Mouse (Mus musculus): Measurements from ENCODE around the gene Fau. TPM values are rescaled to one million over a fixed set of nuclear protein-coding genes. Genes with fewer than 3 reads are reported as not detected.
A peak's percentile ranks its signal among the peaks of the same experiment; 100 is the strongest.

Gene Fau
- polyA plus RNA-seq, 1 experiment from 2014 or later = 882 TPM

GRCm38 (mm10) chr19:6023059-6023458 is 34.6 kb upstream of the Fau start:
- Histone ChIP-seq H3K9ac (ENCODE audit: low read depth, low read length) (no peak overlapping the region), H3K4me1 (ENCODE audit: control insufficient read depth, insufficient read depth, low read length) (no peaks in the 10 kb centered on the region), H3K9me3 (ENCODE audit: control insufficient read depth, low read length) (no peaks in the 10 kb centered on the region), H3K4me2 (ENCODE audit: low read depth, low read length) (no peak overlapping the region), H3K36me3 (ENCODE audit: control insufficient read depth, insufficient read depth, low read length) (no peaks in the 10 kb centered on the region), H3K27me3 (replicated peaks; ENCODE audit: control insufficient read depth, insufficient read depth, low read length) (no peaks in the 10 kb centered on the region), H3K4me3 (ENCODE audit: low read length) (no peak overlapping the region), H3K27ac (ENCODE audit: low read length) (no peak overlapping the region)
- ATAC-seq = no peak
- 63% methylated on average over 8 of the region's 8 CpGs for WGBS

- Histone ChIP-seq H3K27ac (ENCODE audit: low read length) (no peak overlapping the region), H3K4me1 (ENCODE audit: control insufficient read depth, insufficient read depth, low read length) (no peaks in the 10 kb centered on the region), H3K9me3 (ENCODE audit: control insufficient read depth, low read length) (no peaks in the 10 kb centered on the region), H3K4me3 (ENCODE audit: low read length) (no peak overlapping the region), H3K36me3 (ENCODE audit: control insufficient read depth, insufficient read depth, low read length) (no peaks in the 10 kb centered on the region), H3K4me2 (ENCODE audit: low read depth, low read length) (no peak overlapping the region), H3K27me3 (replicated peaks; ENCODE audit: control insufficient read depth, insufficient read depth, low read length) (no peaks in the 10 kb centered on the region), H3K9ac (ENCODE audit: low read depth, low read length) (no peak overlapping the region)
- no peak for ATAC-seq
- WGBS = 85% methylated on average over 7 of the region's 7 CpGs
Observed at GRCm38 (mm10) chr19:6023930-6024329, 33.7 kb upstream of the Fau start.

GRCm38 (mm10) chr19:6028991-6029390 is 28.7 kb upstream of the Fau start:
- Histone ChIP-seq H3K9me3 (ENCODE audit: control insufficient read depth, low read length) (no peaks in the 10 kb centered on the region), H3K4me1 (ENCODE audit: control insufficient read depth, insufficient read depth, low read length) (no peaks in the 10 kb centered on the region), H3K4me2 (ENCODE audit: low read depth, low read length) (no peak overlapping the region), H3K27ac (ENCODE audit: low read length) (no peak overlapping the region), H3K27me3 (replicated peaks; ENCODE audit: control insufficient read depth, insufficient read depth, low read length) (no peaks in the 10 kb centered on the region), H3K4me3 (ENCODE audit: low read length) (no peak overlapping the region), H3K36me3 (ENCODE audit: control insufficient read depth, insufficient read depth, low read length) (no peaks in the 10 kb centered on the region), H3K9ac (ENCODE audit: low read depth, low read length) (no peak overlapping the region)
- 74% methylated on average over 6 of the region's 6 CpGs for WGBS
- ATAC-seq = no peak

- ATAC-seq = no peak
- Histone ChIP-seq H3K27ac (ENCODE audit: low read length) (no peak overlapping the region), H3K4me2 (ENCODE audit: low read depth, low read length) (no peak overlapping the region), H3K27me3 (replicated peaks; ENCODE audit: control insufficient read depth, insufficient read depth, low read length) (no peaks in the 10 kb centered on the region), H3K9me3 (ENCODE audit: control insufficient read depth, low read length) (no peaks in the 10 kb centered on the region), H3K9ac (ENCODE audit: low read depth, low read length) (no peak overlapping the region), H3K4me3 (ENCODE audit: low read length) (no peak overlapping the region), H3K36me3 (ENCODE audit: control insufficient read depth, insufficient read depth, low read length) (no peaks in the 10 kb centered on the region), H3K4me1 (ENCODE audit: control insufficient read depth, insufficient read depth, low read length) (no peaks in the 10 kb centered on the region)
- WGBS = 80% methylated on average over 9 of the region's 9 CpGs
Observed at GRCm38 (mm10) chr19:6029426-6029825, 28.2 kb upstream of the Fau start.

- Histone ChIP-seq H3K27me3 (replicated peaks; ENCODE audit: control insufficient read depth, insufficient read depth, low read length) (no peaks in the 10 kb centered on the region), H3K4me1 (ENCODE audit: control insufficient read depth, insufficient read depth, low read length) (no peaks in the 10 kb centered on the region), H3K27ac (ENCODE audit: low read length) (no peak overlapping the region), H3K4me3 (ENCODE audit: low read length) (no peak overlapping the region), H3K36me3 (ENCODE audit: control insufficient read depth, insufficient read depth, low read length) (no peaks in the 10 kb centered on the region), H3K9ac (ENCODE audit: low read depth, low read length) (no peak overlapping the region), H3K9me3 (ENCODE audit: control insufficient read depth, low read length) (no peaks in the 10 kb centered on the region), H3K4me2 (ENCODE audit: low read depth, low read length) (no peak overlapping the region)
- no peak for ATAC-seq
- 71% methylated on average over 14 of the region's 14 CpGs for WGBS
Observed at GRCm38 (mm10) chr19:6030520-6031280, 26.9 kb upstream of the Fau start.

- H3K9ac ChIP-seq (ENCODE audit: low read depth, low read length) = no peak overlapping the region
- ATAC-seq = peak; percentile 36; the same call in 1 of the 2 replicates
Observed at GRCm38 (mm10) chr19:6035966-6036585, 21.6 kb upstream of the Fau start.

GRCm38 (mm10) chr19:6037695-6038094 is 19.9 kb upstream of the Fau start:
- no peaks in the 10 kb centered on the region for H3K9me3 ChIP-seq (ENCODE audit: control insufficient read depth, low read length)
- no peak overlapping the region for H3K9ac ChIP-seq (ENCODE audit: low read depth, low read length)
- ATAC-seq = no peak
- H3K27ac ChIP-seq (ENCODE audit: low read length) = no peak overlapping the region
- no peak overlapping the region for H3K4me3 ChIP-seq (ENCODE audit: low read length)
- H3K4me2 ChIP-seq (ENCODE audit: low read depth, low read length) = no peak overlapping the region
- H3K4me1 ChIP-seq (ENCODE audit: control insufficient read depth, insufficient read depth, low read length) = no peaks in the 10 kb centered on the region
- H3K36me3 ChIP-seq (ENCODE audit: control insufficient read depth, insufficient read depth, low read length) = no peaks in the 10 kb centered on the region
- no peaks in the 10 kb centered on the region for H3K27me3 ChIP-seq (replicated peaks; ENCODE audit: control insufficient read depth, insufficient read depth, low read length)

More at GRCm38 (mm10) chr19:6035966-6036585, 21.6 kb upstream of the Fau start:
- WGBS = 65% methylated on average over 9 of the region's 9 CpGs
- H3K36me3 ChIP-seq (ENCODE audit: control insufficient read depth, insufficient read depth, low read length) = no peaks in the 10 kb centered on the region
- no peak overlapping the region for H3K4me3 ChIP-seq (ENCODE audit: low read length)
- no peak overlapping the region for H3K27ac ChIP-seq (ENCODE audit: low read length)
- H3K27me3 ChIP-seq (replicated peaks; ENCODE audit: control insufficient read depth, insufficient read depth, low read length) = no peaks in the 10 kb centered on the region
- H3K4me1 ChIP-seq (ENCODE audit: control insufficient read depth, insufficient read depth, low read length) = no peaks in the 10 kb centered on the region
- H3K9me3 ChIP-seq (ENCODE audit: control insufficient read depth, low read length) = no peaks in the 10 kb centered on the region
- no peak overlapping the region for H3K4me2 ChIP-seq (ENCODE audit: low read depth, low read length)

GRCm38 (mm10) chr19:6038326-6038725 is 19.3 kb upstream of the Fau start:
- Histone ChIP-seq H3K9ac (ENCODE audit: low read depth, low read length) (no peak overlapping the region), H3K27ac (ENCODE audit: low read length) (no peak overlapping the region), H3K4me2 (ENCODE audit: low read depth, low read length) (no peak overlapping the region), H3K9me3 (ENCODE audit: control insufficient read depth, low read length) (no peaks in the 10 kb centered on the region), H3K4me3 (ENCODE audit: low read length) (no peak overlapping the region), H3K4me1 (ENCODE audit: control insufficient read depth, insufficient read depth, low read length) (no peaks in the 10 kb centered on the region), H3K36me3 (ENCODE audit: control insufficient read depth, insufficient read depth, low read length) (no peaks in the 10 kb centered on the region), H3K27me3 (replicated peaks; ENCODE audit: control insufficient read depth, insufficient read depth, low read length) (no peaks in the 10 kb centered on the region)
- WGBS = 82% methylated on average over 7 of the region's 7 CpGs
- no peak for ATAC-seq

- H3K27ac ChIP-seq (ENCODE audit: low read length) = no peak overlapping the region
- H3K9ac ChIP-seq (ENCODE audit: low read depth, low read length) = no peak overlapping the region
- H3K4me2 ChIP-seq (ENCODE audit: low read depth, low read length) = no peak overlapping the region
- no peak for ATAC-seq
- no peak overlapping the region for H3K4me3 ChIP-seq (ENCODE audit: low read length)
- no peaks in the 10 kb centered on the region for H3K36me3 ChIP-seq (ENCODE audit: control insufficient read depth, insufficient read depth, low read length)
- H3K9me3 ChIP-seq (ENCODE audit: control insufficient read depth, low read length) = no peaks in the 10 kb centered on the region
- no peaks in the 10 kb centered on the region for H3K4me1 ChIP-seq (ENCODE audit: control insufficient read depth, insufficient read depth, low read length)
- H3K27me3 ChIP-seq (replicated peaks; ENCODE audit: control insufficient read depth, insufficient read depth, low read length) = no peaks in the 10 kb centered on the region
Observed at GRCm38 (mm10) chr19:6040002-6040401, 17.6 kb upstream of the Fau start.

All from intestine, embryonic 16.5 days (tissue).